Mouse (Mus musculus) adrenal gland, postnatal 14 days (tissue): Measurements from ENCODE around the gene Dlx2. TPM values are rescaled to one million over a fixed set of nuclear protein-coding genes. Genes with fewer than 3 reads are reported as not detected.
A peak's percentile ranks its signal among the peaks of the same experiment; 100 is the strongest.

Experiments
- DNase-seq: peaks from one replicate; pipeline ENCODE4 v3.0.0; 2021; ENCODE audit warnings: mixed read lengths
- long read RNA-seq, 2 experiments: library from polyadenylated mRNA; stranded (forward); transcript quantifications; one replicate each; pipeline ENCODE4 v2.0.0; 2021
- total RNA-seq: library from RNA; stranded (reverse); gene quantifications from 2 replicates; pipeline ENCODE4 v1.2.3, GENCODE M21; 2021

The Dlx2 gene
- total RNA-seq = 0.19 and 0.22 TPM in 2 replicates
- long read RNA-seq, experiment 1, partial matches to known transcripts = 0 of 3 reads
- long read RNA-seq, experiment 1, other reads (novel, unspliced or antisense) = 1 of 3 reads
- long read RNA-seq, experiment 2 = 0 reads

DNA sequence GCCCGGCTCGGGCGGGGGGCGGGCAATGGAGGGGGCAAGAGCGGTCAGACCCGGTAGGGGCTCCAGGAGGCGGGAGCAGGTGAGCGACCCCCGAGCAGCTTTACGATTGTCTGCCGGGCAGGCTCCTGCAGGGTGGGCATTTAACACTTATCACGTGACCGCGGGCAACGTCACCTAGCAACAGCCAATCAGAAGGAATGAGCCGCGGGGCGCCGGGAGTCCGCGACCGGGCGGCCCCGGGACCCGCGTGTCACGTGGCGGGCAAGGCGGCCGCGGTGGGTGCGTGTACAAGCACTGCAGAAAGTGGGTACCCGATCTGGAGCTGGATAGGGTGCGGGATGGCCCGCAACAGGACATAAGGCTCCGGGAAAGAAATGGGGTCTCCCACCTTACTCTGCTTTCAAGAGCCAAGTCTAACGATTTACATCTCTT, at the start of gene Dlx2:
TSS of gene Dlx2 (minus strand) at position 115 of the 432 bp plus-strand sequence.
- peak; percentile 52 for DNase-seq

DNA sequence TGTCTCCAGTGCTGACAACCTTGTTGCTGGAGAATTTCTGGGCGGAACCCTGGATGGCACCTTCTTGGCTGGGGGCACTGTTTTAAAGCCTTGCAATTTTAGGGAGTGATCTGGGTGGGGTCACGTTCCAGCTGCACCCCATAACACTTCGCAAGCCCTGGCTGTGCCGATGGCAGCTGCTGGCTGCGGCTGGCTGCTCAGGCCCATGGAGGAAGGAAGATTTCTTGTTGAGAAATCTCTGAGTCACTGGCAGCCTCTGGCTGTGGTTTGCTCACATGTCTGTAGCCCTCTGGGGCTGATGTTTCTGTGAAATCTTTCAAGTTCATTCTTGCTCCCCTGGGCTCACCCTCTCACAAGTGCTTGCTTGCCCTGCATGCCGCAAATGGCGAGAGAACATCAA, 47.9 kb upstream of the Dlx2 start:
- peak; percentile 63 for DNase-seq

DNA sequence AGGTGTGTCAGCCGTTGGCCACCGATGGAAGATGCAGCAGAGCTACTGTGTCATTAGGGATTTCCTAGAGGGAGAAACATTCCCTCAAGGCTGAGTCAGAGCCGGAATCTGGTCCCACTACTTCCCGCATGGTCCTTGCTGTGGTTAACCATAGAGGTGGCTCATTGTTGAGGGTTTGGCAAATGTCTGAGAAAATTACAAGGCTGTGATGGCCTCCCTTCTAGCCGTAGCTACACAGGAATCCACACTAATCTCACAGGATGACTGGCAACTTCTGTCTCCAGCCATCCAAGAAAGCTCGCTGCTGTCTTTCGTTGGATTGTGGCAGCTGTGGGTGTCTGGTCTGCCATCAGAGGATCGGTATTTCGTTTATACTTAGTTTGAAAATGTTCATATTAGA, 42.6 kb upstream of the Dlx2 start:
- no peak for DNase-seq

DNA sequence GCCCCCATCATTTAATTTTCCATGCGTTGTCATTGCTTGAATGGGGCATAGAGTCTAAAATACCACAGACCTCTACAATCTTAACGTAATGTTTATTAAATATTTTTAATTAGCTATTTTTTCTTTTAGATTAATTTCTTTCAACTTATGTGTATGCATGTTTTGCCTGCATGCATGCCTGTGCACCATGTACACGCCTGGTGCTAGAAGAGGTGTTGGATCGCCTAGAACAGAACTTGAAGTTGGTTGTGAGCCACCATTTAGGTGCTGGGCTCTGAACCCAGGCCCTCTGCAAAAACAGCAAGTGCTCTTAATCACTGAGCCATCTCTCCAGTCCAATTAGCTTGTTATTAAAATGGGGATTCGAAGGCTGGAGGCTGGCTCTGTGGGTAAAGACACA, 34.9 kb upstream of the Dlx2 start:
- no peak for DNase-seq

DNA sequence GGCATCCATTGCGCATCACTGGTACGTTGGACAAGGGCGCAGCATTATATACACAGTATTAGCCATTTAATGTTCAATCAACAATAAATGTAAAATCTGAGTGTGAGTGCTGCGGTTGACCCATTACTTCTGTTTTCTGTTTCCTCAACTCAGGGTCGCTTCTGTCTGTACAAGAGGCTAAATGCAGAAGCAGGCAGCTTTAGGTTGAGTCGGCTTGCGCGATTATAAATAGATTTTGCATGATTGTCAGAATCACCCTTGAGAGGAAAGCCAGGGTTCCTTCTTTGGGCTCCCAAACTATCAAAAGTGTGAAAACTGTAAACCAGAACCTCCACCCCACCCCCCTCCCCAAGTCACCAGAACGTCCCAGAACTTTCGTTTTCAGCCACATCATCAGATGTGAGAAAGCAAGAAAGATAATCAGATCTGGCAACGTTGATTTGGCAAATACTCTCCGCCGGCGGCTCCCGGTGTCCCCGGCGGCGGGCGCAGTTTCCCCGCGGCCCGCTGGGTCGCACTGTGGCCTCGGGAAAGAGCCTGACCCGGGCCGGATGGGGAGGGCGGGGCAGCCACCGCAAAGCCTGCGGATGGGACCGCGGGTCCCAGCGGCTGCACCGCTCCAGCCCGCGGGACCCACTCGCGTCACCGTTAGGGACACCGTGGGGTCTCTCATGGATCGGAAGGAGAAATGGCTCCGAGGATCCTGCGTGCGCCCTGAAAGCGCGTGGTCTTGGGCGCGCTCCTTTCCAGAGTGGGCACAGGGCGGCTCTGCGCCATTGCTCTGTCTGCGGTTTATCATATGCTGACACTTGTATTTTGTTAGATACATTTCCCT, 34.3 kb upstream of the Dlx2 start:
- DNase-seq = peak; percentile 87

DNA sequence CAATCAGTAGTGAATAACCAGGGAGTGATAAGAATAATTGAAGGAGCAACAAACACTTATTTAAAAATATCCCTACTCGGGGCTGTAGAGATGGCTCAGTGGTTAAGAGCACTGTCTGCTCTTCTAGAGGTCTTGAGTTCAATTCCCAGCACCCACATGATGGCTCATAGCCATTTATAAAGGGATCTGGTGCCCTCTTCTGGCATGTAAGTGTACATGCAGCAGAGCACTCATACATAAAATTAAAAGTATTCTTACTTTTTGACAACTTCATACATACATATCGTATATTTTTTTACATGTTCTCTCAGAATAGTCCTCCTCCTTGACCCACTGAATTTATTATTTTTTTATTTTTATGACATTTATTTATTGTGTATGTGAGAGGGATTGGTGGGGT, 30.5 kb upstream of the Dlx2 start:
- DNase-seq = no peak

DNA sequence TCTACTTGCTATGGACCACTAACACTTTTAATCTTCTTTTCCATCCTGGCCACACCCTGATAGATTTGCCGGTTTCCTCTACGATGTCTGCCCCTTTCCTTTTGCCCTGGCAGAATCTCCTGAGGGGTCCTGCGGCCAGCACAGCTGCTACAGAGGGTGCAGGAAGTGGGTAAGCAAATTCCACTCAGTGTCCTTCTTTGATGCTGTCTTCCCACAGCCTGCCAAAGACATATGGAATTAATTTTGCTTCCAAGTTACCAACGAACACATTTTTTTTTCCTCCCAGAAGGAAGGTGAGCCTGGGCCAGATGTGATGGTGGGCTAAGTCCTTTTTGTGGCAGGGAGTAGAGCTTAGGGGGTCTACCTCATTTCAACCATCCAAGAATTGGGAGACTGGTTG, 27.2 kb upstream of the Dlx2 start:
- DNase-seq = no peak

DNA sequence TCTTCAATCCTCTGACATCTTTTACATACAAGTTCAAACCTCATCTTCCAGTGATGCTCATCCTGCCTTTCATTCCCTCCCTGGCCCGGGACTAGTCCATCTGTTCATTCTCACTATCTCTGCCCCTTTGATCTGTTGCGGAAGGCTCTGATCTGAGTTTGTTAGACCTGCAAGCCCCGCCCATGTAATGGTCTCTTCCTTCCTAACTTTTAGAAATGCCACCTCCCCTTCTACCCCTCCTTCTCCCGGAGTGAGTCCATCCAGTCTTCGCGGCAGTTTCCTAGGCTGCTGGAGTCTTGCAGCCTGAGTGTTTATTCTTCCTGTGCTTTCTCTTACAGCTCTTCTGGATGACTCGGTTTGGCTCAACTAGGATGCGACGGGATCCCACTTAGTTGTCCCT, 19.9 kb upstream of the Dlx2 start:
- no peak for DNase-seq

DNA sequence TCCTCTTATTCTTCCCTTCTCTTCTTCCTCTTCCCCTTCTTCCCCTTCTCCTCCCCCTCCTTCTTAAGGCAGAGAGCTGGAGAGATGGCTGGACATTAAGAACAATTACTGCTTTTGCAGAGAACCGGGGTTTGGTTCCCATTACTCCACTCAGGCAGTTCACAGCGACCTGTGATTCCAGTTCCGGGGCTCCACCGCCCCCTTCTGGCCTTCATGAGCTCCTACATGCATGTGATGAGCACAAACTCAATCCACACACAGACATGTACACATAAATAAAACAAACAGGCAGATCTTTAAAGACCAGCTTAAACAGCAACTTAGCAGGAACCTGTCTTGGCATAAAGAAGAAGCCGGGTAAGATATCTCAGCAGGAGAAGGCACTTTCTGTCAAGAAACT, 9.5 kb upstream of the Dlx2 start:
- DNase-seq = no peak

DNA sequence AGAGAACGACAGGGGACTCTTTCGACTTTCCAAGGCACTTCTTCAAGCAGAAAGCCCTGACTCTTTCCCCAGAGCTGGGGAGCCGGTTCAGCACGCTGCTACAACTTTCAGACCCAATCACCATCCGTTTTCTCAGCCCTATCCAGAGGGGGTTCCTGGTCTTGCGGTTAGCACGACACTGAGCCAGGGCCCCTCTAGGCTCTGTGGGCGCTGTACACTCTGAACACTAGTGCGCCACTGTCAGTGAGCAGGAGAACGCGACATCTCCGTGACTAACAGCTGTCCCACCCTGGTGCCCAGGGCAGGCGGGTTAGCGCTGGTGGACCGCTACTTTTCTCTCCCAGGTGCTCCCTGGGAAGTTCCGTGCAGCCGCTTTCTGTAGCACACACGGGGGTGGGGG, 5.2 kb upstream of the Dlx2 start:
- DNase-seq = no peak

DNA sequence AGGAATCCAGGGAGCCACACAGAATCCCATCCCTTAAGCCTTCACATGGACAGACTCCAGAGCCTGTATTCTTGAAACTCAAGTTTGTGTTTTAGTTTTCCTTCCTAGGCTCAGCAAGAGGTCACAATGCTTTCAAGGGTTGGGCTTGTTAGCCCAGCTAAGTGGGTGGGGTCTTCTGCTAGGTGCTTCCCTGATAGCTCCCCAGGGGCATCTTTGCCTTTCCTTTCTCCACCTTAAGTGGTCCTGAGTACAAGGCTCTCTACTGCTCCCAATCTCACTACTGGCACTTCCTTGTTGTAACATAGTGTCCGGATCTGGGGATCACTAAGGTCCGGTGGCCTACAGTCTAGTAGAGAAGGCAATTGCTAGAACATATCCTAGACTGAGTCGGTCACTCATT, 3.8 kb upstream of the Dlx2 start:
- DNase-seq = no peak

DNA sequence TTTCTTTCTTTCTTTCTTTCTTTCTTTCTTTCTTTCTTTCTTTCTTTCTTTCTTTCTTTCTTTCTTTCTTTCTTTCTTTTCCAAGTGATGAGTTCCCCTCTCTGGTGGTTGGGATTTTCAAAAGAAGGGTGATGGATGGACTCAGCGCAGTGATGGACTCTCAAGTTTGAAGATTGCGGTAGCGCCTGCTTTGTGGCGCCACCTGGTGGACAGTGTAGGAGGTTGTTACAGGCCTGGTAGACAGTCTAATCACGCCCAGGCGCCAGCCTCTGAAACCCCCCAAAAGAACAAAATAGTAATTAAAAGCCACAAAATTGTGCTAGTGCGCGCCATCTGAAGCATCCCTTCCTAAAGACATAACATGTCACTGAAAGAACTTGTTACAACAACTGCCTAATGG, 1.3 kb upstream of the Dlx2 start:
- peak; percentile 86 for DNase-seq

DNA sequence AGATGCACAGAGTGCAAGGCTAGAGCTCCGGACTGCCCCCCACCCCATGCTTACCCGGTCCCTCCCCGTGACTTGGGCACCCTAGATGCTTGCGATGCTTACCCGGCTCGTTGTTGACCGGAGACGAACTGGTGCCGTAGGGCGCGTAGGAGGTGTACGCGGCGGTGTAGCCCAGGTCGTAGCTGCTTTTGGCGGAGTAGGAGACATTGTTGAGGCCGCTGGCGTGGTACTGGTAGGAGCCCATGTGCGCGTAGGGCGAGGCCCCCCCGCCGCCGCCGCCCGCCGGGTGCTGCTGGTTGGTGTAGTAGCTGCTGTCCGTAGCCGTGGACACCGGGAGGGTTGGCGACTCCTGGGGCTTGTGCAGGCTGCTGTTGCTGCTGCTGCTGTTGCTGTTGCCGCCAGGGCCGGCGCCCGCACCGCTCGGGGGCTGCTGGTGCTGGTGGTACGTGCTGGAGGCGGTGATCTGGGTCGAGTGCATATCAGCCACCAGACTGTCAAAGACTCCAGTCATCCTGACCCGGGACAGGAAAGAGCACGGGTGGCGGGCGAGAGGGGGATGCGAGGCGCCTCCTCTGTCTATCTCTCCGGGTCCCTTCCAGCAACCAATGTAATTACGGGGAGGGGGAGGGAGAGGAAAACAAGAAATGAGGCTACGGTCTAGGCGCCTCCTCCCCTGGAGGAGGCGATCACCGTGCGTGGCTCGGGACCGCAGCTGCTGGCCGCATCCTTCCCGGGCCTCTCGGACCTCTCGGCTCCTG, 493 bp downstream of the Dlx2 start:
- peak; percentile 52 for DNase-seq

DNA sequence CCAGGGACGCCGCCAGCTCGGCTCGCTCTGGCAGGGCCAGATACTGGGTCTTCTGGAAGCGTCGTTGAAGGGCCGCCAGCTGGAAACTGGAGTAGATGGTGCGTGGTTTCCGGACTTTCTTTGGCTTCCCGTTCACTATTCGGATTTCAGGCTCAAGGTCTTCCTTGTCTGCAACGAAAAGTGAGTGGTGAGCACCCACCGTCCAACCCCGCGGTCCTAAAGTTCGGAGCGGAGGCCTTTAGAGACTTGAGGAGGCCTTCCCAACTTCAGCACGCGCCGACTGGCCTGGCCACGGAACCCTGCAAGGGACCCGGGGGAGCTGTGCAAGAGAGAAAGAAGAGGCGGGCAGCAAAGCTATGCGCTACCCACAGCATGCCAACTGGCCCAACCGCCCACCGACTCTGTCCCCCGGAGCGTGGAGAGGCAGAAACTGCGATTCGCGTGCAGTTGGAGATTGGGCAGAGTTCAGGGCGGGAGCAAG, 1.1 kb downstream of the Dlx2 start:
- DNase-seq = peak; percentile 25

DNA sequence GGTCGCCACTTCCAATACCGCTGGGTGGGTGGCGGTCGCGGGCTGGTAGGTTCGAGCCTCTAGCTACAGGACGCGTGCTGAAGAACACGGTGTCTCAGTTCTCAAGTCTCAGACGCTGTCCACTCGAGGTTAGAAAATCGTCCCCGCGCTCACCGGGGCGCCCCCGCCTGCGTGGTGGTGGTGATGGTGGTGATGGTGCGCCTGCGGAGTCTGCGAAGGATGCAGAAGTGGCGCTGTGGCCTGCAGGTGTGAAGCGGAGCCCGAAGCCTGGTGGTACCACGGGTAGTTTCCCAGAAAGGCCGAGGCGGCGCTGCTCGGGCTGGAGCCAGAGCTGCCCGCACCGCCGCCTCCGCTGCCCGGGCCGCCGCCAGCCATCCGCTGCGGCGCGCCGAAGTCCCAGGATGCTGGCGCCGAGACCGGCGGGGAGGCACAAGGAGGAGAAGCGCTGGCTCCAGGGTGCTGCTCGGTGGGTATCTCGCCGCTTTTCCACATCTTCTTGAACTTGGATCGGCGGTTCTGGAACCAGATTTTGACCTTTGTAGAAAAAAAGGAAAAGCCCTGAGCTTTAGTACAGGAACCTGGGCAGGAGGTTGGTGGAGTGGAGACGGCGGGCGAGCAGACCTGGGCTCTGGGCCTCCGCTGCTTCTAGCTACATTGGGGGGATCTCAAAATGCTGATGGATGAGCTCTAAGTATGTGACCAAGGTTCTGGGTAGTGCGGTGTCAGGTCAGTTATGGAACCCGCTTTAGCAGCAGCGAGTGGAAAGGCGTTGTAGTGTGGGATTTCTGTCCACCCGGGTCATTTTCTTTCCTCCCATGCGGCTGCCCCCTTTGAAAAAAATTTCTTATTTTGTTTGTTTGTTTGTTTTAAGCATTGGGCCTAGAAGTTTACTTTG, 1.9 kb downstream of the Dlx2 start:
- no peak for DNase-seq

DNA sequence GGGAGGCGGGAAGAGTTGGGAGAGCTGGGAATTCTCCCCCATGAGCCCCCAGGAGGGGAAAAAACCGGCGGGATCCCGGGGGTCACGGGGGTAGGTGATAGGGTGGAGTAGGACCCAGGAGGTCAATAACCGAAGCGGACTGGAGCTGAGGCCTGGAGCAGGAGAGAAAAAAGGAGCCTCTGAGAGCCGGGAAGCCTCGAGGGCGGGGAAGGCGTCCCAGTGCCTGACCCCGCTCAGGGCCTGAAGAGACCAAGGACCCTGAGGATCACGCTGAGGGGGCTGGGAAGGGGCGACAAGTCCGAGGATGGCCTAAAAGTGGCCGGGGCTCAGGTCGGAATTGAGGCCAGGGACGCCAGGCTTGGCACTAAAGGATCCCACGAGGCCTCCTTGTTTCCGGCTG, 2.6 kb downstream of the Dlx2 start:
- no peak for DNase-seq

DNA sequence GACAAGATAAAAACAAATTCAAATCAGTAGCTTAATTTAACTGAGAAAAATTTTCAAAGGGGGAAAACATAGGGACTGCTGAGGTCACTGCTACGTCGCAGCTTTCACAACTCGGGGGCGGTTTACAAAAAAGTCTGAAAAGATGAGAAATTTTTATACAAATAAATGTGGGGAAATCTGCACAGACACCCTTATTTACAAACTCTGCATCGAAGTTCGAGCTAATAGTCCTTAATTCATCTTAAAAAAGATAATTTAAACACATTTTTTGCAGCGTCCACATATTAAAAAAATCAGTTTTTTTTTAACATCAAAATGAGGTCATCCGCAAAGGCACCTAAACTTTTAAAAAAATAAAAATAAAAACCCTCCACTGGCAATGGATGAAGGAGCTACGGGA, 3.0 kb downstream of the Dlx2 start:
- no peak for DNase-seq

DNA sequence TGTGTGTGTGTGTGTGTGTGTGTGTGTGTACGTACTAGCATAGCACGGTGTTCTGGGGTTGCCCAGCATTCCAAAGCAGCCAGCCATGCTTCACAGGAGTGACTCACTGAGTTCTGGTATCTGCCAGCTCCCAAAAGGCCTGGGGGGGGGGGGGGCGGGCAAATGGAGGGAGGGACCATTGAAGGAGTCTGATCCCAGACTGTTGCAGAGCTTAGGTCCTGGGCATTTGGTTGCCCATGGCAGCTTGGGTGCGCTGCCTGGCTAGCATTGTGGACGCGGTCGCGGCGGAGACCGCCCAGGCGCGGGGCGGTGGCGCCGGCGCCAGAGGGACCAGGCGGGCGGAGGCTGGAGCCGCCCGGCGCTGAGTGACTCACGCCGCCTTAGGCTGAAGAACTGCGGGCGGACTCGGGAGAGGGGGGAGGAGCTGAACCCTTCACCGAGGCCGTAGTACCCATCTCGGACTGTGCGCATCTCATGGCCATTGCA, 3.7 kb downstream of the Dlx2 start:
- DNase-seq = peak; percentile 64

DNA sequence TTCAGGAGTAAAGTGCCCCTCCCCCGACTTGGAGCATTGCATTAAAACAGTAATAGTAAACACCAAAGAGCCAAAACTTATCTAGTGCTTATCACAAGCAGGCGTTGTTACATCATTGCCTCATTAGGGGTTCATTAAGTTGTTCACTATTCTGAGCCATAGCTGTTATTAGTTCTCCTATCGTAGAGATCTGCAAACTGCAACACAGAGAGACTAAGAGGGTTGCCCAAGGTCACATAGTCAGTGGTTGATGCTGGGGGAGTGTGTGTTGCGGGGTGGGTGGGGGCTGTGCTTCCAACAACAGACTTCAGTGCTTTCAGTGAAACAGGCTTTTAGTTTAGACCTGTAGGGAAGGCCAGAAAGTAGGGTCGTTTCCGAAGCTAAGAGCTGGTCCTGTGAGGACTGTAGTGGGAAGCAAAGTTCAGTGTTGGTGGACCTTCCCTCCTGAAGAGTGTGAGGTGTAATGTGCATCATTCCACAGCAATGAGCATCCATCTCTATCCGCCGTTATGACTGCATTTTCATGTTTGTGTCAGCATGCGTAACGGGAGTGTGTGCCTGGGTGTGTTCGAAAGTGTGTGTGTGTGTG, 4.2 kb downstream of the Dlx2 start:
- DNase-seq = no peak

DNA sequence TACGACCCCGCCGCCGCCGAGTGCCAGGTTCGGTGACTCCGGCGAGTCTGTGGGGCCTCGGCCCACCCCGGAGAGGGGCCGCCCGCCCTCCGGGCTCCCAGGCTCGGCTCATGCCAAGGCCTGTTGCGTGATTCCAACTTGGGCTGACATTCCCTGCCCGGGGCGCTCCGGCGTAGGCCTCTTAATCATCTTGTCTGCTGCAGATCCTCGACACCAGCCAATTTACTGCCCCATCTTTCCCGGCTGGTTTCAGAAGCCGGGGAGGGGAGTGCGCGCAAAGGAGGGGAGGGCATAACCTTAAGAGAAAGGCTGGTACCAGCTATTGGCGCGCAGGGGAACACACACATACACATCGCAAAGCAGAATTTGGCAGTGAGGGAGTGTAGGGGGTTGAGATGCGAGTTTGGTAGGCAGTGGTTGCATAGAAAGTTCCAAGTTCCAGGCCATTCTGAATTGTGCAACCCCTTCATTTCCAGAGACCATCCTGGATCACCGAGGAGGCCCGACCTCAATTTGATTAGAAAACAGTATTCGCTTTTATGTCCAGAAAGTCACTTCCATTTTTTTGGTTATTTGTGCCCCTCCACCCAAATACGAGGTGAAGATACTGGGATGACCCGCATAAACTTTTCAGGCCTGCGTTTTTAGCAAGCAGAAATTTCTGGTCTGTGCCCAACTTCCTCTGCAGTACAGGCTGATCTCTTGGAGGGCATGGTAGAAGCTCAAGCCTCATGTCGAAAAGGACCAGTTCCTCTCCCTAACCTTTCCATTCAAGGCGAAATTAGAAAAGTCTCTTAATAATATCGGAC, 4.9 kb downstream of the Dlx2 start:
- DNase-seq = no peak
